Mouse (Mus musculus) heart, adult 11 months (tissue): ENCODE measurements at regions not wholly inside any gene's neighbourhood (a gene's known extent, or its start where the extent isn't known, plus 50 kb on each side); places are given as distances from the start of the nearest gene placed in this dataset.

ENCODE experiments used
- DNase-seq: peaks from one replicate; pipeline ENCODE4 v3.0.0; 2022

DNA sequence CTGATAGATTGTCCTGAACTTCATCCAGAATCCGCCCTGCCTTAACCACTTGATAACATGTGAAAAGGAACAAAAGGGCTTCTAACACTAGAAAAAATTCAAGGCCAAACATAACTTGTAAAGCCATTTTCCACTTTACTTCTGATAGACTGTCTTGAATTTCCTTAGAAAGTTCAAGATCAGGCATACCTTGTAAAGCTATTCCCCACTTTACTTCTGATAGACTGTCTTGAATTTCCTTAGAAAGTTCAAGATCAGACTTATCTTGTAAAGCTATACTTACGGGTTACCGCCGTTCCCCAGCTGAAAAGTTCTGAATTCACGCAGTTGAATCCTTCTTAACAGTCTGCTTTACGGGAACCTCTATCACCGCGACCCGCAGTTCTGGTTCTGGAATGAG, 108.4 kb downstream of the Gm21913 start:
- peak; percentile 45 for DNase-seq
